Mouse (Mus musculus) brain, embryonic 14.5 days (tissue): ENCODE data around the gene Vps9d1.

ENCODE experiments used
- CTCF ChIP-seq: fragments of 200-500 bp; IDR thresholded peaks from 2 replicates; pipeline ENCODE4 v1.5.1; 2012; ENCODE audit warnings: inconsistent platforms, mild to moderate bottlenecking, moderate library complexity, borderline replicate concordance; ENCODE audit not compliant: insufficient read depth, insufficient read length; ENCODE audit errors: extremely low read depth
- POLR2A ChIP-seq: fragments of 200-500 bp; IDR thresholded peaks from 2 replicates; pipeline ENCODE4 v1.6.1; 2012; ENCODE audit warnings: mild to moderate bottlenecking, inconsistent platforms, borderline replicate concordance; ENCODE audit not compliant: poor library complexity, insufficient read depth, insufficient read length, severe bottlenecking; ENCODE audit errors: extremely low read depth

- TF ChIP-seq CTCF (no peak), POLR2A (no peak)
Observed at GRCm38 (mm10) chr8:123291716-123292115, 37.6 kb upstream of the Vps9d1 start.
